Mouse (Mus musculus) forebrain, postnatal 0 days (tissue): ENCODE data around the gene Tmem120a. TPM values are rescaled to one million over a fixed set of nuclear protein-coding genes. Genes with fewer than 3 reads are reported as not detected.

ENCODE experiments used
- ATAC-seq: fragments of 200-750 bp; cut with Nextera tagmentation; 2 replicates; pipeline ENCODE4 v1.8.0; 2017; ENCODE audit warnings: mild to moderate bottlenecking, moderate library complexity
- DNase-seq: peaks from one replicate; pipeline ENCODE4 v3.0.0-alpha.2; 2015
- H3K27ac ChIP-seq: fragments of 300-500 bp; sonication (generic); 2 replicates; pipeline ENCODE4 v1.5.1; 2014; ENCODE audit warnings: low read depth, mild to moderate bottlenecking, antibody characterized with exemption, low read length, moderate library complexity, mixed read lengths
- H3K27me3 ChIP-seq: fragments of 300-500 bp; sonication (generic); 2 replicates; pipeline ENCODE4 v1.6.1; 2014; ENCODE audit warnings: mild to moderate bottlenecking, low read length, mixed read lengths; ENCODE audit not compliant: insufficient read depth
- H3K36me3 ChIP-seq: fragments of 300-500 bp; sonication (generic); 2 replicates; pipeline ENCODE4 v1.6.1; 2014; ENCODE audit warnings: mild to moderate bottlenecking, moderate library complexity; ENCODE audit not compliant: insufficient read depth
- H3K4me1 ChIP-seq: fragments of 300-500 bp; sonication (generic); 2 replicates; pipeline ENCODE4 v1.6.1; 2014; ENCODE audit warnings: antibody characterized with exemption; ENCODE audit not compliant: insufficient read depth
- H3K4me2 ChIP-seq: fragments of 300-500 bp; sonication (generic); 2 replicates; pipeline ENCODE4 v1.6.1; 2014; ENCODE audit warnings: low read depth, mild to moderate bottlenecking, moderate library complexity
- H3K4me3 ChIP-seq: fragments of 300-500 bp; sonication (generic); 2 replicates; pipeline ENCODE4 v1.5.1; 2014; ENCODE audit warnings: low read depth, low read length, mixed read lengths
- H3K9ac ChIP-seq: fragments of 300-500 bp; sonication (generic); 2 replicates; pipeline ENCODE4 v1.6.1; 2014; ENCODE audit warnings: mild to moderate bottlenecking
- H3K9me3 ChIP-seq: fragments of 300-500 bp; sonication (generic); 2 replicates; pipeline ENCODE4 v1.6.1; 2016; ENCODE audit warnings: low read length
- CTCF ChIP-seq: sonication (generic); IDR thresholded peaks from 2 replicates; pipeline ENCODE4 v1.5.1; 2016; ENCODE audit warnings: antibody characterized with exemption, control low read depth, low read depth
- WGBS: fragments of 180-500 bp; shearing (Covaris S2); extraction: QIAGEN DNeasy Blood & Tissue Kit; methylation state at CpG from one replicate; pipeline ENCODE4 v1.1.7; 2014; 5-methylcytosine and 5-hydroxymethylcytosine counted together
- microRNA-seq, 2 experiments: library from miRNA; unstranded; fragments of <30 nt; microRNA quantifications; one replicate each; pipeline ENCODE4; 2016
- polyA plus RNA-seq: library from polyadenylated mRNA; unstranded; fragments of >200 nt; fragmentation: Nextera tagmentation; extraction: Ambion mirVana; gene quantifications from 2 replicates; pipeline ENCODE4 v1.2.1, GENCODE M21; 2015
- total RNA-seq: library from RNA; depleted of rRNA; stranded (reverse); fragments of >200 nt; gene quantifications from 2 replicates; pipeline ENCODE4 v1.2.3, GENCODE M21; 2014; rRNA removed

Gene Tmem120a
- total and polyA plus RNA-seq, 2 experiments from 2014 or later, result 42.7 to 111 TPM

DNA sequence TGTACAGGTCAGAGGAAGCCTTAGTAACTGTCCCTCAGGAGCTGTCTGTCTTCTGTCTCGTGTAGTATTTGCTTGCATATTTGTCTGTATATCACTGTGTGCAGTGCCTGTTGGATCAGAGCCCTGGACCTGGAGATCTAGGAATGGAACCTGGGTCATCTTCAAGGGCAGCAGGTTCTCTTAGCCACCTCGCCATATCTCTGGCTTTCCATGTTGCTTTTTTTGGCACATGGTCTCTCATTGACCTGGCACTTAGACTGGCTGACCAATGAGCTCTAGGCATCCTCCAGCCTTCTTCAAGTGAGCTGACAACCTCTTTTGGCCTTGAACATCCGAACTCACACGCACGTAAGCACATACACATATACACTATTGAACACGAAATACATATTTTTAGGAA, 42.1 kb downstream of the Tmem120a start:
- ATAC-seq, result no peak
- H3K4me3 ChIP-seq, result no peak overlapping the region
- WGBS, result 90% methylated on average over 6 of the region's 6 CpGs
- peaks cover 15% of the 10 kb centered on the region; the same call in 1 of the 2 replicates for H3K36me3 ChIP-seq
- TF ChIP-seq CTCF, result no peak
- H3K4me1 ChIP-seq, result no peaks in the 10 kb centered on the region
- H3K27ac ChIP-seq, result no peak overlapping the region
- no peak overlapping the region for H3K9ac ChIP-seq
- no peak overlapping the region for H3K4me2 ChIP-seq
- no peaks in the 10 kb centered on the region for H3K27me3 ChIP-seq
- DNase-seq, result no peak
- no peaks in the 10 kb centered on the region for H3K9me3 ChIP-seq

DNA sequence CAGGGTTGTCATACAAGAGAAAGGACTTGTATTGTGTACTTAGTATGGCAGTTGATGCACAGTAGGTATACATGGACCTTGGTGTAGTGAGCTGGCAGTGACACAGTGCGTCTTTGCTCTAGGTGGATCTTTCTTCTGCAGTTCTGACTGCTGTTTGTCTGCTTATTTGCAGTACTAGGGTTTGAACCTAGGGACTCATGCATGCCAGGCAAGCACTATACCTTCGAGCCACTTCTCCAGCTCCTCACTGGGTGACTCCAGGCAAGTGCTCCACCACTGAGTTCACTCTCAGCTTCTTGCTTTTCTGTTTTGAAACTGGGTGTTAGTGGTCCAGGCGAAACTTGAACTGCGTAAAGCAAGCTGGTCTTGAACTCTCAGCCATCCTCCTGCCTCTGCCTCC, 42.6 kb downstream of the Tmem120a start:
- H3K27ac ChIP-seq, result no peak overlapping the region

GRCm38 (mm10) chr5:135697711-135698111, 46.5 kb downstream of the Tmem120a start:
- no peak overlapping the region for H3K9ac ChIP-seq
- H3K4me2 ChIP-seq, result no peak overlapping the region
- H3K27ac ChIP-seq, result no peak overlapping the region
- DNase-seq (no peak), ATAC-seq (no peak)
- H3K4me3 ChIP-seq, result no peak overlapping the region
- no peaks in the 10 kb centered on the region for H3K4me1 ChIP-seq
- TF ChIP-seq CTCF, result no peak
- peaks cover 19% of the 10 kb centered on the region; the same call in 1 of the 2 replicates for H3K36me3 ChIP-seq
- H3K9me3 ChIP-seq, result no peaks in the 10 kb centered on the region
- no peaks in the 10 kb centered on the region for H3K27me3 ChIP-seq
- WGBS, result 81% methylated on average over 5 of the region's 5 CpGs

More for the DNA sequence above, 42.6 kb downstream of the Tmem120a start:
- ATAC-seq, result no peak
- H3K4me3 ChIP-seq, result no peak overlapping the region
- DNase-seq, result no peak
- peaks cover 15% of the 10 kb centered on the region; the same call in 1 of the 2 replicates for H3K36me3 ChIP-seq
- no peaks in the 10 kb centered on the region for H3K4me1 ChIP-seq
- H3K27me3 ChIP-seq, result no peaks in the 10 kb centered on the region
- no peaks in the 10 kb centered on the region for H3K9me3 ChIP-seq
- 98% methylated on average over 4 of the region's 4 CpGs for WGBS
- no peak for TF ChIP-seq CTCF
- no peak overlapping the region for H3K9ac ChIP-seq
- H3K4me2 ChIP-seq, result no peak overlapping the region

GRCm38 (mm10) chr5:135695277-135695721, 48.9 kb downstream of the Tmem120a start:
- ATAC-seq, result no peak
- Histone ChIP-seq H3K27ac (no peak overlapping the region), H3K4me3 (no peak overlapping the region), H3K36me3 (0 out of 2 replicates have a peak, but pooled peaks cover 9% of the 10 kb centered on the region), H3K4me2 (no peak overlapping the region), H3K9me3 (no peaks in the 10 kb centered on the region), H3K9ac (no peak overlapping the region), H3K4me1 (peaks cover 11% of the 10 kb centered on the region; the same call in 1 of the 2 replicates), H3K27me3 (no peaks in the 10 kb centered on the region)
- 68% methylated on average over 7 of the region's 7 CpGs for WGBS
- no peak for TF ChIP-seq CTCF
- no peak for DNase-seq

DNA sequence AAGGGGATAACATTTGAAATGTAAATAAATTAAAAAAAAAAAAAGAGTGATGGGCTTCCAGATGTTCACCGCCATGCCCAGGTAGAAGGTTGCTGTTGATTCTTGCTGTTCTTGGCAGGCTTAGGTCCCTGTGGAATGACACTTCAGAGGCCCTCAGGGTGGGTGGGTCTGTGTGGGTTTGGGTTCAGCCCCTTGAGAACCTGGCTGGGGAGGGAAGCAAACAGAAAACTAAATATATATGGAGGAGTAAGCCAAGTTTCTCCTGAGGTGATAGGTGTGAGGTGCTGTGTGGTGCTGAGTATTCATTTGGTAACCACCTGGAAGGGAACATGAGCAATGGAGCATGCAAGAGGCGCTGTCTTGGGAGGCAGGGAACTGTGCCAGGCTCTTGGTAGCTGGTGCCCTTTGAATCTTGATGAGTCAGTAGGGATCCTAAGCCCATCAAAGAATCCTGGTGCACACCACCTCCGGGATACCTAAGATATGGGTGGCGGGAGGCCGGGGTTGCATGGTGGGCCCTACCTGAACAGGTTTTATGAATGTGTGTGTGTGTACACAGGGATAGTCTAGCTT, 50.9 kb downstream of the Tmem120a start:
- Histone ChIP-seq H3K4me2 (no peak overlapping the region), H3K36me3 (0 out of 2 replicates have a peak, but pooled peaks cover 4% of the 10 kb centered on the region), H3K4me3 (no peak overlapping the region), H3K27me3 (no peaks in the 10 kb centered on the region), H3K9me3 (no peaks in the 10 kb centered on the region), H3K27ac (no peak overlapping the region), H3K9ac (no peak overlapping the region), H3K4me1 (peaks cover 16% of the 10 kb centered on the region; the same call in 1 of the 2 replicates)
- ATAC-seq, result no peak
- DNase-seq, result no peak
- 94% methylated on average over 5 of the region's 5 CpGs for WGBS
- no peak for TF ChIP-seq CTCF

- H3K9me3 ChIP-seq, result no peaks in the 10 kb centered on the region
- DNase-seq (no peak), ATAC-seq (no peak)
- H3K4me3 ChIP-seq, result no peak overlapping the region
- no peak overlapping the region for H3K4me2 ChIP-seq
- H3K27ac ChIP-seq, result no peak overlapping the region
- WGBS, result 62% methylated on average over 4 of the region's 4 CpGs
- no peak for TF ChIP-seq CTCF
- H3K9ac ChIP-seq, result no peak overlapping the region
- H3K27me3 ChIP-seq, result no peaks in the 10 kb centered on the region
- H3K4me1 ChIP-seq, result peaks cover 16% of the 10 kb centered on the region; the same call in 1 of the 2 replicates
- 0 out of 2 replicates have a peak, but pooled peaks cover 4% of the 10 kb centered on the region for H3K36me3 ChIP-seq
These were observed 53.0 kb downstream of the Tmem120a start for GRCm38 (mm10) chr5:135691266-135691665.

DNA sequence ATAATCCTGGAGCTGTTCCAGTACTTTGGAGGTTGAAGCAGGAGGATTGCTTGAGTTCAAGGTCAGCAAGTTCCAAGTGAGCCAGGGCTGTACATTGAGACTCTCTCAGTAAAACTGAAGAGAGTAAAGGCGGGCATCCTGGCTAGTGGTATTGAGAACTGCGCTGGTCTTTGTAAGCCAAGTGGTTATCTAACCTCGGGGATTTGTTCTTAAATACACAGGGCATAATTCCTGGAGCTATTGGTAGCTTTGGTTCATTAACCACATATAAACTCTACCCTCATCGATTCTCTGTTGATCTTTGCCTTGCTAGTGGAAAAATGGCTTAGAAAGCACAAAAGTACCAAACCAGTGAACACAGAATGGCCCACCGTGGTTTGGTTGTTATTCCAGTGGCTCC, 53.8 kb downstream of the Tmem120a start:
- Histone ChIP-seq H3K36me3 (0 out of 2 replicates have a peak, but pooled peaks cover 3% of the 10 kb centered on the region), H3K27me3 (no peaks in the 10 kb centered on the region), H3K4me2 (peak overlapping the region; percentile 95), H3K9ac (no peak overlapping the region), H3K27ac (no peak overlapping the region), H3K9me3 (no peaks in the 10 kb centered on the region), H3K4me1 (peaks cover 16% of the 10 kb centered on the region; the same call in 1 of the 2 replicates), H3K4me3 (peak overlapping the region; percentile 81; the same call in 1 of the 2 replicates)
- no peak for TF ChIP-seq CTCF
- ATAC-seq (no peak), DNase-seq (no peak)
- 82% methylated on average over 5 of the region's 5 CpGs for WGBS

Small RNA genes lying within 50 kb of the gene (microRNA-seq; reads per million reads assigned to microRNA genes)
- gene Mir7034, result 0 to 0.37 reads per million in 2 experiments

Other genes with a start within 250 kb of the Tmem120a start
- 73.6 and 91.1 TPM in 2 replicates for gene Hip1, start 199.3 kb downstream of the Tmem120a start, total RNA-seq
- gene Hip1, start 199.3 kb downstream of the Tmem120a start, polyA plus RNA-seq, result 12.9 and 22.5 TPM in 2 replicates
- gene Ccl26, start 180.9 kb downstream of the Tmem120a start, total RNA-seq, result not detected in 2 replicates
- gene Ccl26, start 180.9 kb downstream of the Tmem120a start, polyA plus RNA-seq, result not detected in 2 replicates
- gene Ccl24, start 171.4 kb downstream of the Tmem120a start, total RNA-seq, result 0.62 and 2.4 TPM in 2 replicates
- 2.4 and 2.7 TPM in 2 replicates for gene Ccl24, start 171.4 kb downstream of the Tmem120a start, polyA plus RNA-seq
- gene Rhbdd2, start 111.8 kb downstream of the Tmem120a start, total RNA-seq, result 16.5 and 19.0 TPM in 2 replicates
- gene Rhbdd2, start 111.8 kb downstream of the Tmem120a start, polyA plus RNA-seq, result 97.4 and 120 TPM in 2 replicates
- 78.5 and 89.5 TPM in 2 replicates for gene Por, start 74.4 kb downstream of the Tmem120a start, total RNA-seq
- 76.7 and 96.1 TPM in 2 replicates for gene Por, start 74.4 kb downstream of the Tmem120a start, polyA plus RNA-seq
- 0.29 and 0.54 TPM in 2 replicates for gene Styxl1, start 33.9 kb upstream of the Tmem120a start, total RNA-seq
- 0.25 and 1.0 TPM in 2 replicates for gene Styxl1, start 33.9 kb upstream of the Tmem120a start, polyA plus RNA-seq
- 115 and 132 TPM in 2 replicates for gene Mdh2, start 34.0 kb upstream of the Tmem120a start, total RNA-seq
- 663 and 665 TPM in 2 replicates for gene Mdh2, start 34.0 kb upstream of the Tmem120a start, polyA plus RNA-seq
- 60.2 and 70.5 TPM in 2 replicates for gene Srrm3, start 62.4 kb upstream of the Tmem120a start, total RNA-seq
- gene Srrm3, start 62.4 kb upstream of the Tmem120a start, polyA plus RNA-seq, result 39.4 and 44.6 TPM in 2 replicates
- gene Hspb1, start 143.5 kb upstream of the Tmem120a start, total RNA-seq, result 9.8 and 11.5 TPM in 2 replicates
- gene Hspb1, start 143.5 kb upstream of the Tmem120a start, polyA plus RNA-seq, result 9.2 and 11.2 TPM in 2 replicates
- 220 and 286 TPM in 2 replicates for gene Ywhag, start 190.2 kb upstream of the Tmem120a start, total RNA-seq
- 603 and 867 TPM in 2 replicates for gene Ywhag, start 190.2 kb upstream of the Tmem120a start, polyA plus RNA-seq
- 6.5 and 7.0 TPM in 2 replicates for gene Ssc4d, start 230.1 kb upstream of the Tmem120a start, total RNA-seq
- 2.5 and 4.0 TPM in 2 replicates for gene Ssc4d, start 230.1 kb upstream of the Tmem120a start, polyA plus RNA-seq
- gene Zp3, start 235.7 kb upstream of the Tmem120a start, total RNA-seq, result 0.14 TPM in 1 of 2 replicates, not detected in the other
- 0.14 and 0.23 TPM in 2 replicates for gene Zp3, start 235.7 kb upstream of the Tmem120a start, polyA plus RNA-seq